Mouse (Mus musculus) pancreas, adult 10 weeks (tissue): Measurements from ENCODE around the gene Cep57l1. TPM values are rescaled to one million over a fixed set of nuclear protein-coding genes. Genes with fewer than 3 reads are reported as not detected.

ENCODE experiments used
- polyA plus RNA-seq: library from polyadenylated mRNA; stranded (reverse); fragments of 350-450 nt; fragmentation: Illumina TruSeq; extraction: RNeasy Lipid Tissue Mini Kit (QIAGEN cat#74804); gene quantifications from one replicate; pipeline ENCODE4 v1.2.3, GENCODE M21; 2015; ENCODE audit warnings: low read depth, low replicate concordance; ENCODE audit not compliant: insufficient read depth

The Cep57l1 gene
- 1.3 TPM for polyA plus RNA-seq

GRCm38 (mm10) chr10:41809771-41810563 lies at the start of gene Cep57l1, which contains the start of gene Sesn1:
Gene Cep57l1, minus strand, starts transcription at chr10:41809871.
Gene Sesn1, plus strand, starts transcription at chr10:41809935.

GRCm38 (mm10) chr10:41716029-41716897 lies 93.4 kb downstream of the Cep57l1 start, which contains the start of gene Ccdc162:
Gene Ccdc162, minus strand, starts transcription at chr10:41716634.

Other genes starting within 250 kb of the Cep57l1 start
- 12.3 TPM for gene Ccdc162, start 93.2 kb downstream of the Cep57l1 start, polyA plus RNA-seq
- 13.8 TPM for gene Sesn1, start 64 bp upstream of the Cep57l1 start, polyA plus RNA-seq
- gene Armc2, start 208.6 kb upstream of the Cep57l1 start, polyA plus RNA-seq, result 0.63 TPM